Mouse (Mus musculus): ENCODE results near the gene Cyp4v3.
A peak's percentile ranks its signal among the peaks of the same experiment; 100 is the strongest.

Gene Cyp4v3

GRCm38 (mm10) chr8:45320930-45321329 lies 12.1 kb downstream of the Cyp4v3 start:
- no peak for DNase-seq (ENCODE audit: low read depth, low spot score)

- DNase-seq (ENCODE audit: low read depth, low spot score), result no peak
Observed at GRCm38 (mm10) chr8:45310967-45311366, 22.0 kb downstream of the Cyp4v3 start.

GRCm38 (mm10) chr8:45308366-45308765 lies 24.6 kb downstream of the Cyp4v3 start, which contains the start of gene Gm45753:
Gene Gm45753 (minus strand): TSS chr8:45308466.
- DNase-seq (ENCODE audit: low read depth, low spot score), result no peak

- no peak for DNase-seq (ENCODE audit: low read depth, low spot score)
Observed at GRCm38 (mm10) chr8:45305479-45305878, 27.5 kb downstream of the Cyp4v3 start.

GRCm38 (mm10) chr8:45304354-45304753 lies 28.7 kb downstream of the Cyp4v3 start:
- no peak for DNase-seq (ENCODE audit: low read depth, low spot score)

GRCm38 (mm10) chr8:45302390-45302789 lies 30.6 kb downstream of the Cyp4v3 start:
- DNase-seq (ENCODE audit: low read depth, low spot score), result no peak

- no peak for DNase-seq (ENCODE audit: low read depth, low spot score)
Observed at GRCm38 (mm10) chr8:45295276-45295675, 37.7 kb downstream of the Cyp4v3 start.

GRCm38 (mm10) chr8:45294687-45295086 lies 38.3 kb downstream of the Cyp4v3 start, which contains the start of gene Klkb1:
Gene Klkb1 (minus strand): TSS chr8:45294859.
- no peak for DNase-seq (ENCODE audit: low read depth, low spot score)

GRCm38 (mm10) chr8:45291790-45292189 lies 41.2 kb downstream of the Cyp4v3 start:
- no peak for DNase-seq (ENCODE audit: low read depth, low spot score)

GRCm38 (mm10) chr8:45281630-45282029 lies 51.4 kb downstream of the Cyp4v3 start:
- DNase-seq (ENCODE audit: low read depth, low spot score), result no peak

GRCm38 (mm10) chr8:45277453-45277852 lies 55.6 kb downstream of the Cyp4v3 start:
- DNase-seq (ENCODE audit: low read depth, low spot score), result no peak

GRCm38 (mm10) chr8:45274317-45274716 lies 58.7 kb downstream of the Cyp4v3 start:
- DNase-seq (ENCODE audit: low read depth, low spot score), result no peak

- no peak for DNase-seq (ENCODE audit: low read depth, low spot score)
Observed at GRCm38 (mm10) chr8:45269056-45269455, 64.0 kb downstream of the Cyp4v3 start.

- no peak for DNase-seq (ENCODE audit: low read depth, low spot score)
Observed at GRCm38 (mm10) chr8:45268485-45268884, 64.5 kb downstream of the Cyp4v3 start.

- DNase-seq (ENCODE audit: low read depth, low spot score), result no peak
Observed at GRCm38 (mm10) chr8:45267611-45268391, 65.2 kb downstream of the Cyp4v3 start.

- peak; percentile 72 for DNase-seq (ENCODE audit: low read depth, low spot score)
Observed at GRCm38 (mm10) chr8:45266993-45267392, 66.0 kb downstream of the Cyp4v3 start.

- no peak for DNase-seq (ENCODE audit: low read depth, low spot score)
Observed at GRCm38 (mm10) chr8:45264918-45265317, 68.1 kb downstream of the Cyp4v3 start.

- DNase-seq (ENCODE audit: low read depth, low spot score), result no peak
Observed at GRCm38 (mm10) chr8:45262851-45263250, 70.2 kb downstream of the Cyp4v3 start.

GRCm38 (mm10) chr8:45261920-45262319 lies 71.1 kb downstream of the Cyp4v3 start, which contains the start of gene F11:
Gene F11 (minus strand): TSS chr8:45262031.
- no peak for DNase-seq (ENCODE audit: low read depth, low spot score)

- DNase-seq (ENCODE audit: low read depth, low spot score), result no peak
Observed at GRCm38 (mm10) chr8:45258421-45258820, 74.6 kb downstream of the Cyp4v3 start.

GRCm38 (mm10) chr8:45255040-45255439 lies 78.0 kb downstream of the Cyp4v3 start:
- no peak for DNase-seq (ENCODE audit: low read depth, low spot score)
